Comparison of ENCODE assay signal across 8 mouse cellular contexts in the genomic region with DNA sequence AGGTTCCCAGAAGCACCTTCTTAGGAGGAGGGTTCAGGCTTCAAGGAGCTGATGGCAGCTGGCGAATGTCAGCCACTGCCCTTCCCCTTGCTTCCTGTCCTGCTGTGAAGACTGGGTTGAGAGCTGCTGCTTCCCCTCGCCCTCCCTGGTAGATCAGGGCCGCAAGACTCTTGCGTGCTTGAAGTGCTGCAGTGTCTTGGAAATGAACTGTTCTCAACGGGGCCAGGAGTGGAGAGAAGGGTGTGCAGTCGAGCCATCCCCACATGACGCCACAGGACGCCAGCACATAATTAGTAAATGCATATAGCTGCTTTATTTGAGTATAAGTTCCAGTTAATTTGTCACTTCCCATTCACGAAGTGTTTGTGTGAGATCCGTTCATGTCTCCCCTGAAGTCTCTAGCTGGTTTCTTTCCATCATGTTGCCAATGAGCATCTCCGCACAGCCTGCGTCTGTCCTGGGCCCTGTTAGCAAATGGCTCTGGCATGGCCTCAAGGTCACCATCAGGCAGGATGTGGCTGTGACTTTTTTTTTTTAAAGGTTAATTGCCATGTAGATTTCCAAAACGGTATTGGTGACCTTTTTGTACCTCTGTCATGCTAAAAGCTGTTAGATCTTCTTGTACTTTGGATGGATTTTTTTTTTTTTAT. TPM values are rescaled to one million over a fixed set of nuclear protein-coding genes. Genes with fewer than 3 reads are reported as not detected.
DNase-seq lines count a peak whose midpoint lies in the region; ATAC-seq and TF ChIP-seq lines count a peak whose summit lies in the region.

No protein-coding gene starts in this region.

- H3K27ac ChIP-seq in heart, adult 2 months, result peak overlapping the region; percentile 42
- no peak overlapping the region for H3K27ac ChIP-seq in limb, embryonic 11.5 days (replicated peaks; ENCODE audit: low read depth, low read length)
- H3K27ac ChIP-seq in neural tube, embryonic 13.5 days (replicated peaks), result no peak overlapping the region; the same call in 1 of the 2 replicates

- peaks cover 23% of the 10 kb centered on the region for H3K4me1 ChIP-seq in heart, adult 2 months (ENCODE audit: control insufficient read depth, insufficient read depth, low read length)
- peaks cover 17% of the 10 kb centered on the region for H3K4me1 ChIP-seq in limb, embryonic 11.5 days (ENCODE audit: control insufficient read depth, insufficient read depth, low read length)
- H3K4me1 ChIP-seq in neural tube, embryonic 13.5 days (replicated peaks), result peaks cover 48% of the 10 kb centered on the region

- intact Hi-C loops in heart, adult 2 months (cut with DNase I), result loop anchor here (2.0 kb wide), 1 partner anchor 13 kb away; no protein-coding TSS in a partner anchor

- no peak for ATAC-seq in limb, embryonic 11.5 days (ENCODE audit: insufficient number of reproducible peaks, low FRiP score, low TSS enrichment, low read depth)
- no peak for ATAC-seq in neural tube, embryonic 13.5 days (ENCODE audit: low read depth)

- peaks cover 9% of the 10 kb centered on the region for H3K79me2 ChIP-seq in heart, adult 2 months (replicated peaks; ENCODE audit: control insufficient read depth, insufficient read depth, low read length)

- H3K9me3 ChIP-seq in limb, embryonic 11.5 days (ENCODE audit: control insufficient read depth, low read length), result no peaks in the 10 kb centered on the region
- H3K9me3 ChIP-seq in neural tube, embryonic 13.5 days, result no peaks in the 10 kb centered on the region

- no peak for TF ChIP-seq EP300 in heart, adult 2 months (IDR thresholded peaks at IDR 0.05; ENCODE audit: insufficient read depth, low read depth, low read length)

- TF ChIP-seq CTCF in heart, adult 2 months (IDR thresholded peaks at IDR 0.05), result no peak

- no peak for TF ChIP-seq POLR2A in heart, adult 2 months (IDR thresholded peaks at IDR 0.05; ENCODE audit: insufficient read depth, low read depth, low read length)

- WGBS in heart, adult 2 months, result 22% methylated on average over 13 of the region's 13 CpGs
- WGBS in limb, embryonic 11.5 days, result 9% methylated on average over 13 of the region's 13 CpGs
- 29% methylated on average over 13 of the region's 13 CpGs for WGBS in neural tube, embryonic 13.5 days

- no peak overlapping the region for H3K4me3 ChIP-seq in heart, adult 2 months
- H3K4me3 ChIP-seq in limb, embryonic 11.5 days (ENCODE audit: low read depth, low read length), result no peak overlapping the region
- H3K4me3 ChIP-seq in neural tube, embryonic 13.5 days, result no peak overlapping the region

- H3K27me3 ChIP-seq in heart, adult 2 months (ENCODE audit: control insufficient read depth, insufficient read depth, low read length), result no peaks in the 10 kb centered on the region
- H3K27me3 ChIP-seq in limb, embryonic 11.5 days (ENCODE audit: control insufficient read depth, insufficient read depth, low read length), result no peaks in the 10 kb centered on the region
- no peaks in the 10 kb centered on the region for H3K27me3 ChIP-seq in neural tube, embryonic 13.5 days

- H3K9ac ChIP-seq in heart, adult 2 months (ENCODE audit: low read depth, low read length), result no peak overlapping the region; the same call in 1 of the 2 replicates
- no peak overlapping the region for H3K9ac ChIP-seq in limb, embryonic 11.5 days (ENCODE audit: low read length)
- no peak overlapping the region for H3K9ac ChIP-seq in neural tube, embryonic 13.5 days

- DNase-seq in embryo, embryonic 10 days (ENCODE audit: low spot score), result peak; percentile 59
- DNase-seq in embryo, embryonic 9.5 days (ENCODE audit: extremely low spot score), result no peak
- DNase-seq in R1 (ENCODE audit: low read depth, low spot score), result peak; percentile 92
- peak; percentile 46 to 52 for DNase-seq in heart, adult 2 months
- peak; percentile 47 for DNase-seq in limb, embryonic 11.5 days (ENCODE audit: low spot score)
- DNase-seq in gastrocnemius, postnatal 10 days, result no peak
- no peak for DNase-seq in urinary bladder, postnatal 36 days (ENCODE audit: low spot score in 2 of 2)

- H3K36me3 ChIP-seq in heart, adult 2 months (ENCODE audit: control insufficient read depth, insufficient read depth, low read length), result peaks cover 24% of the 10 kb centered on the region
- H3K36me3 ChIP-seq in limb, embryonic 11.5 days (ENCODE audit: control insufficient read depth, insufficient read depth, low read length), result no peaks in the 10 kb centered on the region
- H3K36me3 ChIP-seq in neural tube, embryonic 13.5 days, result no peaks in the 10 kb centered on the region

- H3K4me2 ChIP-seq in limb, embryonic 11.5 days (ENCODE audit: low read depth, severe bottlenecking), result no peak overlapping the region
- peak overlapping the region; percentile 25; the same call in 1 of the 2 replicates for H3K4me2 ChIP-seq in neural tube, embryonic 13.5 days

RNA-seq across cellular contexts. Expression of gene Btbd3, which starts 9.1 kb away (rescaled TPM):
- total RNA-seq in heart, adult 2 months (2021), result 10 to 100 TPM; 12.9 to 14.4 TPM
- 7.1 and 10.5 TPM in 2 replicates for polyA plus RNA-seq in heart, adult 2 months (2012; rRNA removed)
- polyA plus RNA-seq in limb, embryonic 11.5 days (2014; fragmentation: Nextera tagmentation; extraction: Ambion mirVana), result 18.8 and 19.9 TPM in 2 replicates
- polyA plus RNA-seq in neural tube, embryonic 13.5 days (2015; fragmentation: Nextera tagmentation; extraction: Ambion mirVana), result 18.2 and 20.7 TPM in 2 replicates
- total RNA-seq in gastrocnemius, postnatal 10 days (2021), result 10 to 100 TPM; 21.1 to 21.5 TPM

Comparison
In these comparisons a context has a peak if more than half of its experiments do, and no peak if none do; other contexts are left out.
1. DNase-seq: peak in embryo, embryonic 10 days (single experiment), R1 (single experiment), heart, adult 2 months (2 of 2) and limb, embryonic 11.5 days (single experiment); none in embryo, embryonic 9.5 days (single experiment), gastrocnemius, postnatal 10 days (single experiment) and urinary bladder, postnatal 36 days (0 of 2).